Mouse (Mus musculus) embryonic facial prominence, embryonic 13.5 days (tissue): ENCODE measurements around the gene Olfr1370. TPM values are rescaled to one million over a fixed set of nuclear protein-coding genes. Genes with fewer than 3 reads are reported as not detected.

ENCODE experiments used
- ATAC-seq: fragments of 200-750 bp; cut with Nextera tagmentation; 2 replicates; pipeline ENCODE4 v1.8.0; 2017; ENCODE audit warnings: low read depth; ENCODE audit not compliant: insufficient number of reproducible peaks, insufficient read depth, low FRiP score, low TSS enrichment
- H3K27ac ChIP-seq: fragments of 300-500 bp; sonication (generic); 2 replicates; pipeline ENCODE4 v1.5.1; 2015; ENCODE audit warnings: moderate library complexity, mild to moderate bottlenecking, inconsistent platforms
- H3K27me3 ChIP-seq: fragments of 300-500 bp; sonication (generic); 2 replicates; pipeline ENCODE4 v1.6.1; 2015; ENCODE audit warnings: mild to moderate bottlenecking, inconsistent platforms
- H3K36me3 ChIP-seq: fragments of 300-500 bp; sonication (generic); 2 replicates; pipeline ENCODE4 v1.6.1; 2015; ENCODE audit warnings: mild to moderate bottlenecking, inconsistent platforms
- H3K4me1 ChIP-seq: fragments of 300-500 bp; sonication (generic); 2 replicates; pipeline ENCODE4 v1.6.1; 2015; ENCODE audit warnings: inconsistent platforms
- H3K4me2 ChIP-seq: fragments of 300-500 bp; sonication (generic); 2 replicates; pipeline ENCODE4 v1.6.1; 2015; ENCODE audit warnings: moderate library complexity, mild to moderate bottlenecking, inconsistent platforms
- H3K4me3 ChIP-seq: fragments of 300-500 bp; sonication (generic); 2 replicates; pipeline ENCODE4 v1.5.1; 2015; ENCODE audit warnings: mild to moderate bottlenecking, inconsistent platforms
- H3K9ac ChIP-seq: fragments of 300-500 bp; sonication (generic); 2 replicates; pipeline ENCODE4 v1.6.1; 2015; ENCODE audit warnings: mild to moderate bottlenecking, inconsistent platforms
- H3K9me3 ChIP-seq: fragments of 300-500 bp; sonication (generic); 2 replicates; pipeline ENCODE4 v1.6.1; 2016; ENCODE audit warnings: inconsistent platforms
- WGBS: fragments of 180-500 bp; shearing (Covaris S2); methylation state at CpG from one replicate; pipeline ENCODE4 v1.1.7; 2015; ENCODE audit warnings: mixed read lengths; 5-methylcytosine and 5-hydroxymethylcytosine counted together
- polyA plus RNA-seq: library from polyadenylated mRNA; unstranded; fragments of >200 nt; fragmentation: Nextera tagmentation; extraction: Ambion mirVana; gene quantifications from 2 replicates; pipeline ENCODE4 v1.2.1, GENCODE M21; 2015

Gene Olfr1370
- polyA plus RNA-seq, 1 experiment from 2014 or later, result not detected

DNA sequence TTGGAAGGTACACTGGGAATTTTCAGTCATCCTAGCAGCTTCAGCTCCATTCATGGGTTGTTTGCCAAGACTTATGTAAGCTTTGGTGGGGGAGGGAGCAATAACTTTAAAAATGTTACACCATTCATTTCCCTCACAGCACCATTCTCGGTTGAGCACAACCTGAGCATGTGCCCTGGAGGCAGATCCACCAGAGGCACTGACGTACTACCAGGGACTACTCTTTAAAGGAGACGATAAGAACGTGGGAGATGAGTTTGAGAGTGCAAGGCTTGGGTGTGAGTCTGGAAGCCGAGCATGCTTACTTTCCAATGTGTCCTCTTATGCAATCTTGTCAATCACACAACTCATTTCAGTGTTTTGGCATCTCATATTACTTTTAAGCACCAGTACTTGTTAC, 49.9 kb downstream of the Olfr1370 start:
- Histone ChIP-seq H3K27ac (no peak overlapping the region), H3K36me3 (no peaks in the 10 kb centered on the region), H3K27me3 (no peaks in the 10 kb centered on the region), H3K9ac (no peak overlapping the region), H3K4me3 (no peak overlapping the region), H3K9me3 (no peaks in the 10 kb centered on the region), H3K4me1 (no peaks in the 10 kb centered on the region), H3K4me2 (no peak overlapping the region)
- 74% methylated on average over 5 of the region's 5 CpGs for WGBS
- ATAC-seq, result no peak

Other genes starting within 250 kb of the Olfr1370 start
- gene Olfr1369-ps1, start 36.5 kb upstream of the Olfr1370 start, polyA plus RNA-seq, result 0.06 TPM in 1 of 2 replicates, not detected in the other
- not detected in 2 replicates for gene Olfr263, start 54.7 kb upstream of the Olfr1370 start, polyA plus RNA-seq
- gene Olfr1368, start 70.9 kb upstream of the Olfr1370 start, polyA plus RNA-seq, result not detected in 2 replicates
- gene Trim27, start 104.5 kb upstream of the Olfr1370 start, polyA plus RNA-seq, result 129 and 143 TPM in 2 replicates
- not detected in 2 replicates for gene Gpx5, start 217.8 kb upstream of the Olfr1370 start, polyA plus RNA-seq
- 0.38 and 0.39 TPM in 2 replicates for gene Gpx6, start 237.2 kb upstream of the Olfr1370 start, polyA plus RNA-seq